Mouse (Mus musculus): ENCODE results near the gene Unc79.
A peak's percentile ranks its signal among the peaks of the same experiment; 100 is the strongest.

Unc79 gene

GRCm38 (mm10) chr12:103040136-103040535 lies 91.5 kb downstream of the Unc79 start:
- DNase-seq (ENCODE audit: low spot score in 2 of 2) = no peak

GRCm38 (mm10) chr12:103041401-103041800 lies 92.7 kb downstream of the Unc79 start:
- no peak for DNase-seq (ENCODE audit: low spot score in 2 of 2)

- no peak for DNase-seq (ENCODE audit: low spot score in 2 of 2)
These were observed 94.1 kb downstream of the Unc79 start for GRCm38 (mm10) chr12:103042711-103043110.

- no peak for DNase-seq (ENCODE audit: low spot score in 2 of 2)
These were observed 95.8 kb downstream of the Unc79 start for GRCm38 (mm10) chr12:103044422-103044821.

- DNase-seq (ENCODE audit: low spot score in 2 of 2) = no peak
These were observed 101.2 kb downstream of the Unc79 start for GRCm38 (mm10) chr12:103049865-103050264.

GRCm38 (mm10) chr12:103059321-103060053 lies 110.8 kb downstream of the Unc79 start:
- no peak for DNase-seq (ENCODE audit: low spot score in 2 of 2)

GRCm38 (mm10) chr12:103060791-103061190 lies 112.1 kb downstream of the Unc79 start:
- no peak for DNase-seq (ENCODE audit: low spot score in 2 of 2)

- no peak for DNase-seq (ENCODE audit: low spot score in 2 of 2)
These were observed 113.5 kb downstream of the Unc79 start for GRCm38 (mm10) chr12:103062133-103062532.

- DNase-seq (ENCODE audit: low spot score in 2 of 2) = peak in 1 of 2 experiments; percentile 8
These were observed 116.3 kb downstream of the Unc79 start for GRCm38 (mm10) chr12:103064944-103065343.

GRCm38 (mm10) chr12:103068161-103068560 lies 119.5 kb downstream of the Unc79 start:
- no peak for DNase-seq (ENCODE audit: low spot score in 2 of 2)

GRCm38 (mm10) chr12:103069565-103069964 lies 120.9 kb downstream of the Unc79 start:
- no peak for DNase-seq (ENCODE audit: low spot score in 2 of 2)

- DNase-seq (ENCODE audit: low spot score in 2 of 2) = no peak
These were observed 125.3 kb downstream of the Unc79 start for GRCm38 (mm10) chr12:103073953-103074352.

- no peak for DNase-seq (ENCODE audit: low spot score in 2 of 2)
These were observed 130.1 kb downstream of the Unc79 start for GRCm38 (mm10) chr12:103078751-103079150.

GRCm38 (mm10) chr12:103080055-103080454 lies 131.4 kb downstream of the Unc79 start:
- DNase-seq (ENCODE audit: low spot score in 2 of 2) = no peak

GRCm38 (mm10) chr12:103091831-103092230 lies 143.2 kb downstream of the Unc79 start:
- no peak for DNase-seq (ENCODE audit: low spot score in 2 of 2)

- DNase-seq (ENCODE audit: low spot score in 2 of 2) = no peak
These were observed 146.5 kb downstream of the Unc79 start for GRCm38 (mm10) chr12:103095160-103095559.

GRCm38 (mm10) chr12:103099185-103099584 lies 150.5 kb downstream of the Unc79 start:
- no peak for DNase-seq (ENCODE audit: low spot score in 2 of 2)

GRCm38 (mm10) chr12:103100088-103100487 lies 151.4 kb downstream of the Unc79 start:
- DNase-seq (ENCODE audit: low spot score in 2 of 2) = no peak

- no peak for DNase-seq (ENCODE audit: low spot score in 2 of 2)
These were observed 154.4 kb downstream of the Unc79 start for GRCm38 (mm10) chr12:103103041-103103440.

- DNase-seq (ENCODE audit: low spot score in 2 of 2) = no peak
These were observed 154.9 kb downstream of the Unc79 start for GRCm38 (mm10) chr12:103103601-103104000.

- no peak for DNase-seq (ENCODE audit: low spot score in 2 of 2)
These were observed 160.6 kb downstream of the Unc79 start for GRCm38 (mm10) chr12:103109301-103109700.

- DNase-seq (ENCODE audit: low spot score in 2 of 2) = no peak
These were observed 168.0 kb downstream of the Unc79 start for GRCm38 (mm10) chr12:103116639-103117038.

GRCm38 (mm10) chr12:103117517-103118193 lies 169.0 kb downstream of the Unc79 start:
- no peak for DNase-seq (ENCODE audit: low spot score in 2 of 2)

Data from spleen, postnatal 36 days (tissue).